In the genomic region with DNA sequence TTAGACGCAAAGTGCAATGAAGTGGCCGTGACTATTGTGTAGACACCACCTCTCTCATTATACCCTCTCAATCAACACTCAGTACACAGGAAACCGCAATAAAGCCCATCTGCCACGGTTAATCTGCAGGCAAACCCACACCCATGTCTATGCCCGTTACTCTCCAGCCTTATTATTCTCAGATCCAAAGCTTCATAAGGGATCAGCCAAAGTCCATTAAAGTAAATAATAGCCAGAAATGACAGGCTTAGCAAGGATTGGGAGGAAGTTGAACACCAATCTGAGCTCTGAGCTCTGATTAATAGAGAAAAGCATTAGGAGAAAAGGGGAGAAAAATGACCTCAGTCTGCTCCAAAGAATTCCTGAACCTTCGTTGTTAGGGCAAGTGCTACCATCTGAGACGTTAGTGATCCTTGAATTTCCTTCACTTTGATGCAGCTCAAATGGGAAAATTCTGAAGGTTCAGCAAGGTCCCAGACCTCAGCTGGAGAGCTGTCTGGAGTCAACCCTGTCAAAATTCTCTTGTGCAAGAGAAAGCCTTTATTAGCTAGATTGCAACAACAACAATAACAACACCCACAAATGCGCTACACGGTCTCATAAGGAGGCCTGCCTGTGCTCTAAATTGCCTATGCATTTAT, we compare ENCODE assay signal across 14 mouse cellular contexts.
DNase-seq lines count a peak whose midpoint lies in the region; ATAC-seq and TF ChIP-seq lines count a peak whose summit lies in the region.
"Had no signal": no experiment of that assay in that cellular context is flagged by ENCODE, and none has a peak within 500 bp of the region (broad histone marks: within the 10 kb centered on the region; RNA-seq: fewer than 3 reads in every experiment).

No protein-coding gene starts in this region.

- no peak overlapping the region for H3K4me3 ChIP-seq in neural tube, embryonic 11.5 days (ENCODE audit: low read depth, low read length)
- no peak overlapping the region for H3K4me3 ChIP-seq in forebrain, embryonic 13.5 days
- H3K4me3 ChIP-seq in midbrain, embryonic 10.5 days: no peak overlapping the region
- H3K4me3 ChIP-seq in stomach, postnatal 0 days (ENCODE audit: low read depth, low read length): no peak overlapping the region
- H3K4me3 ChIP-seq: embryonic facial prominence, embryonic 15.5 days; liver, embryonic 15.5 days had no signal

- no peak overlapping the region for H3K9ac ChIP-seq in neural tube, embryonic 11.5 days (ENCODE audit: low read length)
- H3K9ac ChIP-seq in forebrain, embryonic 13.5 days: no peak overlapping the region
- no peak overlapping the region for H3K9ac ChIP-seq in stomach, postnatal 0 days (ENCODE audit: low read length)
- H3K9ac ChIP-seq: embryonic facial prominence, embryonic 15.5 days; liver, embryonic 15.5 days had no signal

- H3K27ac ChIP-seq in neural tube, embryonic 11.5 days (ENCODE audit: low read depth, low read length): peak overlapping the region; percentile 28; the same call in 1 of the 2 replicates
- peak overlapping the region; percentile 11 for H3K27ac ChIP-seq in forebrain, embryonic 13.5 days
- peak overlapping the region; percentile 80 for H3K27ac ChIP-seq in midbrain, embryonic 10.5 days (replicated peaks)
- H3K27ac ChIP-seq in stomach, postnatal 0 days (replicated peaks): no peak overlapping the region
- H3K27ac ChIP-seq: embryonic facial prominence, embryonic 15.5 days; kidney, postnatal 0 days; liver, embryonic 15.5 days had no signal

- H3K4me2 ChIP-seq in neural tube, embryonic 11.5 days (ENCODE audit: low read depth): no peak overlapping the region
- H3K4me2 ChIP-seq in forebrain, embryonic 13.5 days: peak overlapping the region; percentile 15
- no peak overlapping the region for H3K4me2 ChIP-seq in stomach, postnatal 0 days (replicated peaks; ENCODE audit: low read depth)
- H3K4me2 ChIP-seq: embryonic facial prominence, embryonic 15.5 days; liver, embryonic 15.5 days had no signal

- TF ChIP-seq CTCF in stomach, postnatal 0 days (IDR thresholded peaks at IDR 0.05; ENCODE audit: low read depth): no peak

- no peaks in the 10 kb centered on the region for H3K36me3 ChIP-seq in neural tube, embryonic 11.5 days (ENCODE audit: control insufficient read depth, insufficient read depth, low read length)
- H3K36me3 ChIP-seq in forebrain, embryonic 13.5 days (ENCODE audit: poor library complexity, severe bottlenecking): no peaks in the 10 kb centered on the region
- H3K36me3 ChIP-seq in midbrain, embryonic 10.5 days: no peaks in the 10 kb centered on the region
- no peaks in the 10 kb centered on the region for H3K36me3 ChIP-seq in stomach, postnatal 0 days (ENCODE audit: control insufficient read depth, insufficient read depth, low read length)
- H3K36me3 ChIP-seq: embryonic facial prominence, embryonic 15.5 days; liver, embryonic 15.5 days had no signal

- peak; percentile 80 for ATAC-seq in neural tube, embryonic 11.5 days (ENCODE audit: insufficient read depth, low FRiP score, low TSS enrichment)
- ATAC-seq in forebrain, embryonic 13.5 days: peak; percentile 95
- ATAC-seq in stomach, postnatal 0 days (ENCODE audit: low FRiP score, low TSS enrichment): no peak
- ATAC-seq: Patski had no signal

- H3K27me3 ChIP-seq in neural tube, embryonic 11.5 days (ENCODE audit: control insufficient read depth, insufficient read depth, low read length): 0 out of 2 replicates have a peak, but pooled peaks cover 2% of the 10 kb centered on the region
- H3K27me3 ChIP-seq in forebrain, embryonic 13.5 days: peaks cover 15% of the 10 kb centered on the region; the same call in 1 of the 2 replicates
- peaks cover 71% of the 10 kb centered on the region for H3K27me3 ChIP-seq in midbrain, embryonic 10.5 days (ENCODE audit: low read depth, poor library complexity, severe bottlenecking)
- H3K27me3 ChIP-seq in stomach, postnatal 0 days (ENCODE audit: control insufficient read depth, insufficient read depth, low read length): no peaks in the 10 kb centered on the region
- H3K27me3 ChIP-seq: embryonic facial prominence, embryonic 15.5 days; liver, embryonic 15.5 days had no signal

- peak; percentile 64 for DNase-seq in neural tube, embryonic 11.5 days (ENCODE audit: low spot score)
- DNase-seq in neural tube, embryonic 10.5 days (ENCODE audit: extremely low spot score, low spot score): no peak
- DNase-seq in midbrain, embryonic 10.5 days (ENCODE audit: low spot score): peak; percentile 73
- peak; percentile 86 for DNase-seq in retina, postnatal 1 day
- no peak for DNase-seq in heart, postnatal 4 days
- DNase-seq in urinary bladder, postnatal 4 days (ENCODE audit: low spot score in 2 of 2): no peak
- no peak for DNase-seq in stomach, postnatal 0 days (ENCODE audit: low spot score)
- DNase-seq: adrenal gland, postnatal 36 days; gastrocnemius, postnatal 14 days had no signal

- H3K4me1 ChIP-seq in neural tube, embryonic 11.5 days (ENCODE audit: control insufficient read depth, insufficient read depth, low read length): no peaks in the 10 kb centered on the region; the same call in 1 of the 2 replicates
- peaks cover 20% of the 10 kb centered on the region for H3K4me1 ChIP-seq in forebrain, embryonic 13.5 days
- H3K4me1 ChIP-seq in midbrain, embryonic 10.5 days: peaks cover 69% of the 10 kb centered on the region
- no peaks in the 10 kb centered on the region for H3K4me1 ChIP-seq in stomach, postnatal 0 days (replicated peaks; ENCODE audit: control insufficient read depth, insufficient read depth)
- H3K4me1 ChIP-seq: embryonic facial prominence, embryonic 15.5 days; liver, embryonic 15.5 days had no signal

- H3K9me3 ChIP-seq in neural tube, embryonic 11.5 days (ENCODE audit: control insufficient read depth, low read length): no peaks in the 10 kb centered on the region
- no peaks in the 10 kb centered on the region for H3K9me3 ChIP-seq in forebrain, embryonic 13.5 days (replicated peaks)
- no peaks in the 10 kb centered on the region for H3K9me3 ChIP-seq in midbrain, embryonic 10.5 days (replicated peaks)
- H3K9me3 ChIP-seq in stomach, postnatal 0 days (ENCODE audit: control insufficient read depth, low read length): no peaks in the 10 kb centered on the region
- H3K9me3 ChIP-seq: embryonic facial prominence, embryonic 15.5 days; liver, embryonic 15.5 days had no signal

- TF ChIP-seq EP300 in stomach, postnatal 0 days (optimal IDR thresholded peaks at IDR 0.05): no peak

- 20% methylated on average over 9 of the region's 9 CpGs for WGBS in neural tube, embryonic 11.5 days
- 5% methylated on average over 9 of the region's 9 CpGs for WGBS in forebrain, embryonic 13.5 days
- WGBS in midbrain, embryonic 10.5 days: 15% methylated on average over 9 of the region's 9 CpGs
- 45% methylated on average over 9 of the region's 9 CpGs for WGBS in stomach, postnatal 0 days

Comparison
In these comparisons a context has a peak if more than half of its experiments do, and no peak if none do; other contexts are left out.
1. DNase-seq: peak in neural tube, embryonic 11.5 days (single experiment), midbrain, embryonic 10.5 days (single experiment) and retina, postnatal 1 day (single experiment); none in neural tube, embryonic 10.5 days (single experiment), heart, postnatal 4 days (single experiment), urinary bladder, postnatal 4 days (0 of 2) and stomach, postnatal 0 days (single experiment).